Mouse (Mus musculus) heart, postnatal 0 days (tissue): ENCODE data around the gene Ptprn2. TPM values are rescaled to one million over a fixed set of nuclear protein-coding genes. Genes with fewer than 3 reads are reported as not detected.

Experiments used
- ATAC-seq: fragments of 200-750 bp; cut with Nextera tagmentation; 2 replicates; pipeline ENCODE4 v1.8.0; 2017; ENCODE audit warnings: low read depth, moderate number of reproducible peaks, moderate library complexity; ENCODE audit not compliant: insufficient read depth
- DNase-seq: peaks from one replicate; pipeline ENCODE4 v3.0.0-alpha.2; 2016; ENCODE audit warnings: low spot score
- H3K27ac ChIP-seq: fragments of 300-500 bp; sonication (generic); 2 replicates; pipeline ENCODE4 v1.5.1; 2014; ENCODE audit warnings: low read depth, mild to moderate bottlenecking
- H3K27me3 ChIP-seq: fragments of 300-500 bp; sonication (generic); 2 replicates; pipeline ENCODE4 v1.6.1; 2014; ENCODE audit warnings: low read length, mixed read lengths; ENCODE audit not compliant: control insufficient read depth, insufficient read depth
- H3K36me3 ChIP-seq: fragments of 300-500 bp; sonication (generic); replicated peaks from 2 replicates; pipeline ENCODE4 v1.6.1; 2014; ENCODE audit warnings: low read length, mixed read lengths; ENCODE audit not compliant: control insufficient read depth, insufficient read depth
- H3K4me1 ChIP-seq: fragments of 300-500 bp; sonication (generic); 2 replicates; pipeline ENCODE4 v1.6.1; 2014; ENCODE audit warnings: antibody characterized with exemption; ENCODE audit not compliant: control insufficient read depth, insufficient read depth
- H3K4me2 ChIP-seq: fragments of 300-500 bp; sonication (generic); 2 replicates; pipeline ENCODE4 v1.6.1; 2014; ENCODE audit warnings: low read depth, mild to moderate bottlenecking, low read length, moderate library complexity
- H3K4me3 ChIP-seq: fragments of 300-500 bp; sonication (generic); 2 replicates; pipeline ENCODE4 v1.5.1; 2014; ENCODE audit warnings: low read depth, low read length
- H3K9ac ChIP-seq: fragments of 300-500 bp; sonication (generic); replicated peaks from 2 replicates; pipeline ENCODE4 v1.6.1; 2014; ENCODE audit warnings: low read depth, low read length, mixed read lengths
- H3K9me3 ChIP-seq: fragments of 300-500 bp; sonication (generic); replicated peaks from 2 replicates; pipeline ENCODE4 v1.6.1; 2016; ENCODE audit warnings: low read length; ENCODE audit not compliant: control insufficient read depth
- CTCF ChIP-seq: IDR thresholded peaks from 2 replicates; pipeline ENCODE4 v1.5.1; 2016; ENCODE audit warnings: antibody characterized with exemption, control low read depth, low read depth
- EP300 ChIP-seq: IDR thresholded peaks from 2 replicates; pipeline ENCODE4 v1.6.1; 2016; ENCODE audit warnings: antibody characterized with exemption, low read depth
- WGBS: fragments of 180-500 bp; shearing (Covaris S2); extraction: QIAGEN DNeasy Blood & Tissue Kit; methylation state at CpG from one replicate; pipeline ENCODE4 v1.1.7; 2014; 5-methylcytosine and 5-hydroxymethylcytosine counted together
- polyA plus RNA-seq: library from polyadenylated mRNA; unstranded; fragments of >200 nt; fragmentation: Nextera tagmentation; extraction: Ambion mirVana; gene quantifications from 2 replicates; pipeline ENCODE4 v1.2.1, GENCODE M21; 2015
- total RNA-seq: library from RNA; depleted of rRNA; stranded (reverse); fragments of >200 nt; gene quantifications from 2 replicates; pipeline ENCODE4 v1.2.3, GENCODE M21; 2014; ENCODE audit warnings: low replicate concordance

Ptprn2 gene
- total and polyA plus RNA-seq, 2 experiments from 2014 or later = not detected

GRCm38 (mm10) chr12:117077664-117078063 is 592.1 kb downstream of the Ptprn2 start:
- no peak for ATAC-seq
- no peak overlapping the region for H3K27ac ChIP-seq
- 55% methylated on average over 7 of the region's 7 CpGs for WGBS
- H3K4me3 ChIP-seq = no peak overlapping the region
- no peak for DNase-seq
- no peak overlapping the region for H3K4me2 ChIP-seq
- H3K9ac ChIP-seq = no peak overlapping the region
- no peaks in the 10 kb centered on the region for H3K36me3 ChIP-seq
- H3K4me1 ChIP-seq = no peaks in the 10 kb centered on the region
- no peaks in the 10 kb centered on the region for H3K9me3 ChIP-seq
- TF ChIP-seq EP300 = no peak
- no peak for TF ChIP-seq CTCF
- H3K27me3 ChIP-seq = no peaks in the 10 kb centered on the region

DNA sequence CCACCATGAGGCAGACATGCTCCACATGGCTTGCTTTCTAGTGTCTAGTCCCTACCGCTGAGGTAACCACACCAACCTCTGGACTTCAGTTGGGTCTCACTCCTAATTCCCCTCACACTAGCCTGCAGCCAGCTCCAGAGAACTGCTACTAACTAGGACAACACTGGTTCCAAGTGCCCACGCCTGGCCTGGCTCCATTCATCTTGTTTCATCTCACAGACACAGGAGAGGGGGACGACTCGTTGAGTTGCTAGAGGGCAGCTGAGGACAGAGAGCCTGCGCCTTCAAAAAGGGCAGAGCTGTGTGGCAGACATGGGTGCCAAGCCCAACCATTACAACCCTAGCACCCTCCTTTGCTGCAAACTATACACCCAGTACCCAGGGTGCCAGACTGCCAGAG is 593.4 kb downstream of the Ptprn2 start:
- 60% methylated on average over 5 of the region's 5 CpGs for WGBS
- H3K4me2 ChIP-seq = no peak overlapping the region
- TF ChIP-seq CTCF = no peak
- TF ChIP-seq EP300 = no peak
- no peak overlapping the region for H3K27ac ChIP-seq
- H3K9me3 ChIP-seq = no peaks in the 10 kb centered on the region
- no peaks in the 10 kb centered on the region for H3K4me1 ChIP-seq
- no peak for DNase-seq
- no peak for ATAC-seq
- no peaks in the 10 kb centered on the region for H3K36me3 ChIP-seq
- H3K9ac ChIP-seq = no peak overlapping the region
- H3K4me3 ChIP-seq = no peak overlapping the region
- no peaks in the 10 kb centered on the region for H3K27me3 ChIP-seq

DNA sequence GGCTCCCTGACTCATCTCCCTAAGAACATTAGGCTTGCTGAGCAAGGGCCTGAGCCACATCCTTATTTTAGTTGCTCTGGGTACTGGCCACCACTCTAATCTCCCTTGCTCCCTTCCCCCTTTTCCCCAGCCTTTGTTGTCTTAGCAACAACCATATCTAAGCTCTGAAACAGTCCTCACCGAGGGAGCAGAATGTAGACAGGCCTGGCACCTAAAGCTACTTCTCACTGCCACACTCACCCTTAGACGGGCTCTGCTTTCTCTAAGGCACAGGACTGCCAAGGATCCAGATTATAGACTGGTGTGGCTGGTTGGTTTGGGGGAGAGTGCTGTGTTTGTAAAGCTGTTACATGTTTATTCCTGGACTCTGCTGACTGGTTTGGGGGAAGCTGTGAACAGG is 594.2 kb downstream of the Ptprn2 start:
- no peak for TF ChIP-seq EP300
- no peak for TF ChIP-seq CTCF
- Histone ChIP-seq H3K4me1 (no peaks in the 10 kb centered on the region), H3K9ac (no peak overlapping the region), H3K4me3 (no peak overlapping the region), H3K27me3 (no peaks in the 10 kb centered on the region), H3K4me2 (no peak overlapping the region), H3K36me3 (no peaks in the 10 kb centered on the region), H3K27ac (no peak overlapping the region), H3K9me3 (no peaks in the 10 kb centered on the region)
- 22% methylated on average over 2 of the region's 2 CpGs for WGBS
- DNase-seq (peak; percentile 25), ATAC-seq (no peak)

DNA sequence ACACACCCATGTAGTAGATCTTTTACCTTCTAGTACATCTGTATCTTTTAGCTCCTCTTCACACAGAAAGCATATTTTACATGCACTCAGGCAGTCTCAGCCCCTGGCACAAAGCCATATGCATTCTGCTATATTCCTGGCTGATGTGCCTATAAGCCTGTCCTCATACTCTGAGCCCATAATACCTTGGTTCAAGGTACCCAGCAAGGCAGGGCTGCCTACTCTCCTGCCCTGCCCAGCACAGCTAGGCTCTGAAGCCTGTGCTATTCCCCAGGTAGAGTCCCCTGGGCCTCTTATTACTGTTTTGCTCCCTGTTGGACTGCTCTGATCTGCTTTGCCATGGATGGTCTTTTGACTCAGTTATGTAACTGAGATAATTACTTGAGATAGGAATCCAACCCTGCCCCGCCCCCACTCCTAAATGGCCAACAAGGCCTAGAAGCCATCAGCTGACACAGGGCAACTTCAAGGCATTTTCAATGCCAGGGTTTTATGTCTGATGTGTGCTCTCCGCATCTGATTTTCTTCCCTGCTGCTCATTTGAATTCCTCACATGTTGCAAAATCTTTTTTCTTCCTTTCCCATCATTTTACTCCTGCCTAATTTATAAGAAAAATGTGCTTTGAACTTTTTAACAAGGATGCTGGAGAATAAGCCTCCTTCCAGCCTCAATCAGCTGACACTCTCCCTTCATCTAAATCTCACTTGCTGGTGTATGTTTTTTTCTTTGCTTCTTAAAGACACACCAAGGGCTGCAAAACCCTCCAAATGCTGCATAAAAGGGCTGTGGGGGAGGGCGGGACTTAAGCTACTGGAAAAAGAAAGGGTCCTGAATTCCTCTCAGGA is 598.6 kb downstream of the Ptprn2 start:
- no peaks in the 10 kb centered on the region for H3K36me3 ChIP-seq
- no peaks in the 10 kb centered on the region for H3K27me3 ChIP-seq
- peaks cover 5% of the 10 kb centered on the region; the same call in 1 of the 2 replicates for H3K4me1 ChIP-seq
- no peak overlapping the region for H3K4me3 ChIP-seq
- ATAC-seq (no peak), DNase-seq (no peak)
- no peaks in the 10 kb centered on the region for H3K9me3 ChIP-seq
- no peak overlapping the region for H3K9ac ChIP-seq
- WGBS = 87% methylated on average over 3 of the region's 3 CpGs
- no peak overlapping the region for H3K4me2 ChIP-seq
- TF ChIP-seq EP300 = no peak
- no peak for TF ChIP-seq CTCF
- H3K27ac ChIP-seq = no peak overlapping the region

DNA sequence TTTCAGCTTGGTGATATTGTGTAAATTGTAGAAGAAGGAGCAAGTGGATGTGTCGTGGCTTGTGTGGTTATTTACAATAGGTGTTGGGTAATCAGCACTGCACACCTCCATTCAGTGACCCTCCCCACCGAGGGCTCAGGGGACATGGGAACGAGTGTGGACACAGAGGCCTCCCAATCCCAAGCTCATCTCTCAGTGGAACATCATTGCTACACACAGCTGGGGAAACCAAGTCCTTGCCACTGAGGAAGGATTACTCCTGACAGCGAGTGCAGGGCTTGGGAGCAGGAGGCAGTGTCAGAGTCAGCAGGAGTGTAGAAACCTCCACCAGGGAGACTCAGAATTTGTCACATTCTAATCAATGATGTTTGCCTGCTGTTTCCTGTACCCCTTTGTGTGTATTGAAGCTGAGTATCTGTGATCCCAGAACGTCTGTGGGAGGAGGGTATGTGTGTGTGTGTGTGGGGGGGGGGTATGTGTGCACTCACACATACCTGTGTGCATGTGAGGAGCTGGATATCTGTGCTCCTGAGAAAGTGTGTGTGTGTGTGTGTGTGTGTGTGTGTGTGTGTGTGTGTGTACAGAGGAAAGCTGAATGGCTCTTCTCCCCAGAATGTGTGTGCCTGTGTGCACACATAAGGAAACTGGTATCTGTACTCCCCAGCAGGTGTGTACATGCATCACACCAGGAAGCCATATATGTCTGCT is 599.3 kb downstream of the Ptprn2 start:
- Histone ChIP-seq H3K9me3 (no peaks in the 10 kb centered on the region), H3K27me3 (no peaks in the 10 kb centered on the region), H3K4me3 (no peak overlapping the region), H3K27ac (no peak overlapping the region), H3K36me3 (no peaks in the 10 kb centered on the region), H3K4me1 (peaks cover 5% of the 10 kb centered on the region; the same call in 1 of the 2 replicates), H3K9ac (no peak overlapping the region), H3K4me2 (no peak overlapping the region)
- WGBS = 60% methylated on average over 5 of the region's 5 CpGs
- TF ChIP-seq EP300 = no peak
- TF ChIP-seq CTCF = no peak
- no peak for ATAC-seq
- DNase-seq = no peak
